Mouse (Mus musculus): ENCODE results near the gene Nuak1. TPM values are rescaled to one million over a fixed set of nuclear protein-coding genes. Genes with fewer than 3 reads are reported as not detected.

The Nuak1 gene
- total RNA-seq, 1 experiment from 2014 or later = 0.14 TPM

- no peak for ATAC-seq (replicated peaks; ENCODE audit: low read depth, poor library complexity, severe bottlenecking)
Observed at GRCm38 (mm10) chr10:84449733-84450132, 9.3 kb upstream of the Nuak1 start.

GRCm38 (mm10) chr10:84447411-84447821, 7.0 kb upstream of the Nuak1 start:
- no peak for ATAC-seq (replicated peaks; ENCODE audit: low read depth, poor library complexity, severe bottlenecking)

GRCm38 (mm10) chr10:84446661-84447060, 6.3 kb upstream of the Nuak1 start:
- no peak for ATAC-seq (replicated peaks; ENCODE audit: low read depth, poor library complexity, severe bottlenecking)

GRCm38 (mm10) chr10:84444396-84444795, 4.0 kb upstream of the Nuak1 start:
- ATAC-seq (replicated peaks; ENCODE audit: low read depth, poor library complexity, severe bottlenecking) = peak; percentile 31

GRCm38 (mm10) chr10:84441846-84442245, 1.4 kb upstream of the Nuak1 start:
- ATAC-seq (replicated peaks; ENCODE audit: low read depth, poor library complexity, severe bottlenecking) = no peak

GRCm38 (mm10) chr10:84441434-84441785, 1.0 kb upstream of the Nuak1 start:
- ATAC-seq (replicated peaks; ENCODE audit: low read depth, poor library complexity, severe bottlenecking) = no peak

- ATAC-seq (replicated peaks; ENCODE audit: low read depth, poor library complexity, severe bottlenecking) = no peak
Observed at GRCm38 (mm10) chr10:84440181-84440540, 236 bp downstream of the Nuak1 start.

GRCm38 (mm10) chr10:84439228-84439596, 1.2 kb downstream of the Nuak1 start:
- no peak for ATAC-seq (replicated peaks; ENCODE audit: low read depth, poor library complexity, severe bottlenecking)

GRCm38 (mm10) chr10:84438466-84439227, 1.8 kb downstream of the Nuak1 start:
- ATAC-seq (replicated peaks; ENCODE audit: low read depth, poor library complexity, severe bottlenecking) = no peak

GRCm38 (mm10) chr10:84438049-84438422, 2.4 kb downstream of the Nuak1 start:
- peak; percentile 79 for ATAC-seq (replicated peaks; ENCODE audit: low read depth, poor library complexity, severe bottlenecking)

- no peak for ATAC-seq (replicated peaks; ENCODE audit: low read depth, poor library complexity, severe bottlenecking)
Observed at GRCm38 (mm10) chr10:84437166-84438048, 3.0 kb downstream of the Nuak1 start.

- ATAC-seq (replicated peaks; ENCODE audit: low read depth, poor library complexity, severe bottlenecking) = no peak
Observed at GRCm38 (mm10) chr10:84435930-84436329, 4.5 kb downstream of the Nuak1 start.

- ATAC-seq (replicated peaks; ENCODE audit: low read depth, poor library complexity, severe bottlenecking) = no peak
Observed at GRCm38 (mm10) chr10:84433193-84433801, 7.1 kb downstream of the Nuak1 start.

- no peak for ATAC-seq (replicated peaks; ENCODE audit: low read depth, poor library complexity, severe bottlenecking)
Observed at GRCm38 (mm10) chr10:84424374-84424773, 16.0 kb downstream of the Nuak1 start.

GRCm38 (mm10) chr10:84423903-84424302, 16.5 kb downstream of the Nuak1 start:
- ATAC-seq (replicated peaks; ENCODE audit: low read depth, poor library complexity, severe bottlenecking) = peak; percentile 54; the same call in 1 of the 2 replicates

- no peak for ATAC-seq (replicated peaks; ENCODE audit: low read depth, poor library complexity, severe bottlenecking)
Observed at GRCm38 (mm10) chr10:84420589-84420988, 19.8 kb downstream of the Nuak1 start.

- ATAC-seq (replicated peaks; ENCODE audit: low read depth, poor library complexity, severe bottlenecking) = no peak
Observed at GRCm38 (mm10) chr10:84418421-84418820, 22.0 kb downstream of the Nuak1 start.

- no peak for ATAC-seq (replicated peaks; ENCODE audit: low read depth, poor library complexity, severe bottlenecking)
Observed at GRCm38 (mm10) chr10:84416752-84417151, 23.6 kb downstream of the Nuak1 start.

GRCm38 (mm10) chr10:84414981-84415700, 25.3 kb downstream of the Nuak1 start:
- ATAC-seq (replicated peaks; ENCODE audit: low read depth, poor library complexity, severe bottlenecking) = no peak

- ATAC-seq (replicated peaks; ENCODE audit: low read depth, poor library complexity, severe bottlenecking) = no peak
Observed at GRCm38 (mm10) chr10:84413310-84413709, 27.1 kb downstream of the Nuak1 start.
